Mouse (Mus musculus) kidney, adult 2 months (tissue): Measurements from ENCODE around the gene Pik3r6.

ENCODE experiments used
- CTCF ChIP-seq: fragments of 200-500 bp; conservative IDR thresholded peaks from 2 replicates; pipeline ENCODE4 v1.5.1; 2011; ENCODE audit warnings: low read depth, mild to moderate bottlenecking, control low read depth, low read length, moderate library complexity, mixed read lengths; ENCODE audit not compliant: insufficient read depth, insufficient read length
- POLR2A ChIP-seq: fragments of 200-500 bp; IDR thresholded peaks from one replicate; pipeline ENCODE4 v1.6.1; 2011; ENCODE audit warnings: low read depth, low read length, control low read depth

- TF ChIP-seq POLR2A (no peak), CTCF (peak; percentile 45)
These were observed 28.4 kb downstream of the Pik3r6 start for GRCm38 (mm10) chr11:68531066-68531806.
